Mouse (Mus musculus) hindbrain, embryonic 14.5 days (tissue): ENCODE results near the gene Zbtb38. TPM values are rescaled to one million over a fixed set of nuclear protein-coding genes. Genes with fewer than 3 reads are reported as not detected.
A peak's percentile ranks its signal among the peaks of the same experiment; 100 is the strongest.

Experiments
- ATAC-seq: fragments of 200-750 bp; cut with Nextera tagmentation; 2 replicates; pipeline ENCODE4 v1.8.0; 2017; ENCODE audit warnings: moderate number of reproducible peaks, mild to moderate bottlenecking, moderate TSS enrichment, moderate library complexity; ENCODE audit not compliant: low FRiP score
- DNase-seq: peaks from one replicate; pipeline ENCODE4 v3.0.0-alpha.2; 2015; ENCODE audit warnings: low spot score
- H3K27ac ChIP-seq: fragments of 300-500 bp; sonication (generic); 2 replicates; pipeline ENCODE4 v1.5.1; 2014; ENCODE audit warnings: mild to moderate bottlenecking, moderate library complexity
- H3K27me3 ChIP-seq: fragments of 300-500 bp; sonication (generic); 2 replicates; pipeline ENCODE4 v1.6.1; 2014; ENCODE audit warnings: mild to moderate bottlenecking, low read length, mixed read lengths; ENCODE audit not compliant: control insufficient read depth, insufficient read depth
- H3K36me3 ChIP-seq: fragments of 300-500 bp; sonication (generic); replicated peaks from 2 replicates; pipeline ENCODE4 v1.6.1; 2014; ENCODE audit not compliant: control insufficient read depth, insufficient read depth
- H3K4me1 ChIP-seq: fragments of 300-500 bp; sonication (generic); replicated peaks from 2 replicates; pipeline ENCODE4 v1.6.1; 2014; ENCODE audit warnings: antibody characterized with exemption, low read length, mixed read lengths; ENCODE audit not compliant: control insufficient read depth, insufficient read depth
- H3K4me2 ChIP-seq: fragments of 300-500 bp; sonication (generic); replicated peaks from 2 replicates; pipeline ENCODE4 v1.6.1; 2014; ENCODE audit warnings: mild to moderate bottlenecking, moderate library complexity
- H3K4me3 ChIP-seq: fragments of 300-500 bp; sonication (generic); replicated peaks from 2 replicates; pipeline ENCODE4 v1.5.1; 2014; ENCODE audit warnings: mild to moderate bottlenecking, low read length
- H3K9ac ChIP-seq: fragments of 300-500 bp; sonication (generic); 2 replicates; pipeline ENCODE4 v1.6.1; 2014
- H3K9me3 ChIP-seq: fragments of 300-500 bp; sonication (generic); 2 replicates; pipeline ENCODE4 v1.6.1; 2016; ENCODE audit warnings: low read length; ENCODE audit not compliant: control insufficient read depth
- WGBS: fragments of 180-500 bp; shearing (Covaris S2); extraction: QIAGEN DNeasy Blood & Tissue Kit; methylation state at CpG from one replicate; pipeline ENCODE4 v1.1.7; 2014; 5-methylcytosine and 5-hydroxymethylcytosine counted together
- polyA plus RNA-seq: library from polyadenylated mRNA; unstranded; fragments of >200 nt; fragmentation: Nextera tagmentation; extraction: Ambion mirVana; gene quantifications from 2 replicates; pipeline ENCODE4 v1.2.1, GENCODE M21; 2014

Zbtb38 gene
- polyA plus RNA-seq, 1 experiment from 2014 or later, result 52.2 TPM

DNA sequence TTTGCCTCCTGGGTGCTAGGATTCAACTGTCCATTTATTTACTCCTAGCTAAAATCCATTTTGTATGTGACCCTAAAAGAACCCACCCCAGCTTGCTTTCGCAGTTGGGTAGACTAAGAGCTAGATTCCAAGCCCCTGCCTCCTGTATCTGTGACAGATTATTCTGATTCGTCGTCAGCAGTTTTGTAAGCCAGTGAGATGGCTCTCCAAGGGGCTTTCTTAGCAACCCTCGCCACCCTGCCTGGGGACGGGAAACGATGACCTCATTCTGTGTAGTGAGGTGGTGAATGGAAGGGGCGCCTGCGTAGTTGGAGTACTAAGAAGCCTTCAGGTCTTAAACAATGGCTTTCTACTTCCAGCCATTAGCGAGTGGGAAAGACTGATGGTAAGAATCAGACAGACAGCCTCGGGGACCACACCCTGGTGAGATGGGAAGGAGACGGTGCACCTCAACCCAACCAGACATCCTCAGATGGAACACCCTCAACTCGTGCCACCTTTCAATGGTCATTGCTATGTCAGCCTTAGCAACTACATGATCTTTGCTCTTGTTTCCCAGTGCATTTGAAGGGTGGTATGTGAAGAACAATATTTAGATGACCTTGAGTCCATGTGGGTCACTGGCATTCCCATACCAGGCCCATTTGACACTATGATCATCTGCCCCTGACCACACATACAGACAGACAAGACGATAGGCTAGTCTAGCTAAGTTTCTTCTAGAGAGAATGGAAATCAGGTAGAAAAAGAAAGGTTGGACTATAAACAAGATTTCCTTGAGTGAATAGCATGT, 13.9 kb downstream of the Zbtb38 start:
- DNase-seq (no peak), ATAC-seq (no peak)
- Histone ChIP-seq H3K27me3 (no peaks in the 10 kb centered on the region), H3K4me3 (no peak overlapping the region), H3K27ac (no peak overlapping the region), H3K9ac (no peak overlapping the region), H3K4me1 (peaks cover 28% of the 10 kb centered on the region), H3K36me3 (no peaks in the 10 kb centered on the region), H3K9me3 (no peaks in the 10 kb centered on the region), H3K4me2 (no peak overlapping the region)
- WGBS, result 84% methylated on average over 13 of the region's 13 CpGs

DNA sequence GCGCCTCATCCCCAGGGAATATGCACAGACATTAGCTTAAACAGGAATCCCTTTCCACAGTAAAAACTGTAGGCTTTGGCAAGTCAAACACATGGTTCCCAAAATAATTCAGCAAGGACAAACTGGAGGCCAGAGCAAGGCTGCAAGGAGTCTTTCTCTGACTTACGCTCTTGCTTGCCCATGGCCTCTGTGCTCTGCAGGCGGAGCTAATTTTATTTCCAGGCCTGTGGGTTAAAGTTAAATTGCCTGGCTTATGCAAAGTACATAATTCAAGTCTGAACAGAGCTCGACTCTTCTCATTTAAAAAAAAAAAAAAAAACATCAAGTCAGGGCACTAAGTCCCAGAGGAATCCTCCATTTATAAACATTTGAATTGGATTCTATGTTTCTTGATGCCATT, 16.7 kb downstream of the Zbtb38 start:
- H3K27ac ChIP-seq, result 0 out of 2 replicates have a peak overlapping the region, but pooled peaks have one; percentile 54
- ATAC-seq (no peak), DNase-seq (no peak)

DNA sequence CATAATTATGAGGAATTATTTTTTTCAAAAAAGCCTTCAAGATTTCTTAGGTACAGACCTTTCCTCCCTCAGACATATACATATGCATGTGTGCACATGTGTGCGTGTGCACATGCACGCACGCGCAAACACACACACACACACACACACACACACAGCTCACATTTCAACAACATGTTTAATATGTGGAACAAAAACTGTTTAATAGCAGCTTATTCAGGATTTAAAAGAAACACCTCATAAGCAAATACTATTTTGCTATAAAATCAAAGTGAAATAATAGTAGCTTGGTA, 19.3 kb downstream of the Zbtb38 start:
- no peaks in the 10 kb centered on the region for H3K9me3 ChIP-seq
- H3K4me3 ChIP-seq, result peak overlapping the region; percentile 36
- peaks cover 26% of the 10 kb centered on the region for H3K4me1 ChIP-seq
- no peak for DNase-seq
- peak overlapping the region; percentile 88 for H3K9ac ChIP-seq
- WGBS, result 78% methylated on average over 4 of the region's 4 CpGs
- no peaks in the 10 kb centered on the region for H3K36me3 ChIP-seq
- H3K27ac ChIP-seq, result peak overlapping the region; percentile 98
- H3K4me2 ChIP-seq, result peak overlapping the region; percentile 50
- no peak for ATAC-seq
- no peaks in the 10 kb centered on the region for H3K27me3 ChIP-seq

More for the DNA sequence above, 16.7 kb downstream of the Zbtb38 start:
- no peak overlapping the region for H3K9ac ChIP-seq
- no peak overlapping the region for H3K4me2 ChIP-seq
- WGBS, result 52% methylated on average over 4 of the region's 4 CpGs
- H3K36me3 ChIP-seq, result no peaks in the 10 kb centered on the region
- no peaks in the 10 kb centered on the region for H3K9me3 ChIP-seq
- no peak overlapping the region for H3K4me3 ChIP-seq
- no peaks in the 10 kb centered on the region for H3K27me3 ChIP-seq
- peaks cover 25% of the 10 kb centered on the region for H3K4me1 ChIP-seq

DNA sequence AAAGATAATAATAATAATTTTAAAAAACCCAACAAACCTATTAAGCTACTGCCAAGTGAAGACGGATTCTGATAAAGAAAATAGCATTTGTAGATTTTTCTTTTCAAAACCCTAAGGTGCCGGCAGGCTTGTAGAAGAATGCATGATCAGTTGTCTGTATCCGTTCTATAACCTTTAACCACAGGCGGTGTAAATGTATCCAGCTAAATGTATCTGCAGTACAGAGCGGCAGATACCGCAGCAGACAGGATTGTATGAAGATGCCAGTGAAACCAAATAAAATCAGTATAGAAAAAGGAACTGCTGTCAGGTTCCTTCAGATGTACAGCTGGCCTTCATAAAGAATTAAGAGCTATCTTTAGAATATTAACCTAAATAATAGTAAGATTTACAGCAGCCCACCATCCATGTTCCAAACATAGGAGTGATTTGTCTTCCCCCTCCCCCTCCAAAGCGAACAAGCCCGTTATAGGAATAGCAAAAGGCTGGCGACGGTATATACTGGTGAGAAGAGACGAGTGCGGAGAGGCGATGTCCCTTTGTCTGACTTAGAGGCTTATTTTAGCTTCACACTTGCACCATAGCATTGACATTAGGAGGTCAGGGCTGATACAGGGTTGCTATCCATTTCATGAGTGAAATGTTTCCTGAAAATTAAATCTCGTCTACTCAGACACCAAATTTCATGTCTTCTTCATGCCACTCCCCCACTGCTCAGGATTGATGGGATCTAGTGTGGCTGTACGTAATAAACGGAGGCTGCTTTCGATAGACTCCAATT, 19.8 kb downstream of the Zbtb38 start:
- H3K9me3 ChIP-seq, result no peaks in the 10 kb centered on the region
- H3K4me2 ChIP-seq, result peak overlapping the region; percentile 50
- H3K36me3 ChIP-seq, result no peaks in the 10 kb centered on the region
- H3K4me3 ChIP-seq, result peak overlapping the region; percentile 36
- DNase-seq (peak; percentile 72), ATAC-seq (peak; percentile 29; the same call in 1 of the 2 replicates)
- H3K9ac ChIP-seq, result peak overlapping the region; percentile 88
- H3K27ac ChIP-seq, result peak overlapping the region; percentile 98
- H3K27me3 ChIP-seq, result no peaks in the 10 kb centered on the region
- WGBS, result 53% methylated on average over 17 of the region's 17 CpGs
- peaks cover 29% of the 10 kb centered on the region for H3K4me1 ChIP-seq

DNA sequence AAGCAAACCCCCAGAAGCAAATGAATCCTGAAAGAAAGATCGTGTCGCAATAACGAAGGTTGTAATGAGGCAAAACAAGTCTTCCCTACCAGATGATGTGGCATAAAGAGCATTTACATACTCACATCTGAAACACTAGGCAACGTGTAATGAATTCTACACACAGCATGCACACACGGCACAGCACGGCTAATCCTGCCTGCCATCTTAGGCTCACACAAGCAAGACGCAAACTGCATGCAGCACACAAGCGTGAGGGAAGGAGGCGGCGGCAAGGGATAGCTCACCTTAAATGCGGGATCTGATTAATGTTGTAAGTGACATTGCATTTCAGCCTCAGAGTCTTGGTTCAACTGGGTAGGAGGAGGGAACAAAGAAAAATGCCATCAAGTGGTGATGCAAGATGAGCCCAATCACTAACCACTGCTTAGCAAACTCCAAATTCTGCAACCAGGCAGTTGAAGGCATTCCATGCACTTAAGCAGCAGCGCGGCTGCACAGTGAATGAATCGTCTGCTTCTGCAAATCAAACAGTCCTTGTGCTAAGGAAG, 20.6 kb downstream of the Zbtb38 start:
- peak overlapping the region; percentile 98 for H3K27ac ChIP-seq
- DNase-seq, result peak; percentile 79
- no peaks in the 10 kb centered on the region for H3K27me3 ChIP-seq
- H3K9ac ChIP-seq, result peak overlapping the region; percentile 88
- H3K4me1 ChIP-seq, result peaks cover 37% of the 10 kb centered on the region
- H3K9me3 ChIP-seq, result no peaks in the 10 kb centered on the region
- H3K36me3 ChIP-seq, result no peaks in the 10 kb centered on the region
- peak overlapping the region; percentile 36 for H3K4me3 ChIP-seq
- peak; percentile 85 for ATAC-seq
- WGBS, result 24% methylated on average over 14 of the region's 14 CpGs
- peak overlapping the region; percentile 50 for H3K4me2 ChIP-seq

DNA sequence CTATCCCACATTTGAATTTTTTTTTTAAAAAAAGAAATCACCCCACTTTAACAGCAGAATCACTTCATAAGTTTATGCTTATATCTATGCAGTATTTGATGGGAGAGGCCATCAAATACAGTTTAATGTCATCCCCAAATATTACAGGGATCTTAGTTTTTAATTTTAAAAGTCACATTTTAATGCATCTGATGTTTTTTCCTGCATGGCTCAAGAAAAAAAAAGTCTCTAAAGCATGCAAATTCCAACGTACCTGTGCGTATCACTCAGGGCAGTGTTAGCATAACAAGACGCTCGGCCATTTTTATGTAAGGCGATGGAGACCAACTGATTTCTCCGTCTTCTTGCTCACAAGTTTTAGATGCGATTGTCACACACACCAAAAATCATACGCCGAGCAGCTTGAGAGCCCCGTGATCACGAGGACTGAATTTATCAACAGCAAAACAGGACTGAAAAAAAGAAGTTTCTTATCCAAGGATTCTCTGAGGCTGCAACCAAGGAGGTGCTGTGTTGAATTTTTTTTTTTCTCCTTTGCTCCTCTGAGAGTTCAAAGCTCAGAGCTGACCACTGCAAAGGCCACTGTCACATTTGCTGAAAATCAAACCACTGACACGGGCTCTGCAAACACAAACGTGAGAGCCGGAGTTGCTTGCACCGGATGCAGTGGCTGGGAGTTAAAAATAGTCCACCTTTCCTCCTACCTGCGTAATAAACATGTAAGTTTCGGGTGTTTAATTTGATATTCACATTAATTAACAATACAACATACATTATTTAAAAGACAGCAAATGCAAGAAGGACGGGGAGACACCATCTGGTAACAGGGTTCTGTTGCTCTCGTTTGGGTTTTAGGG, 21.4 kb downstream of the Zbtb38 start:
- H3K9ac ChIP-seq, result peak overlapping the region; percentile 88
- H3K9me3 ChIP-seq, result no peaks in the 10 kb centered on the region
- H3K4me2 ChIP-seq, result peak overlapping the region; percentile 50
- WGBS, result 58% methylated on average over 19 of the region's 19 CpGs
- ATAC-seq (no peak), DNase-seq (peak; percentile 39)
- no peaks in the 10 kb centered on the region for H3K36me3 ChIP-seq
- peak overlapping the region; percentile 98 for H3K27ac ChIP-seq
- no peaks in the 10 kb centered on the region for H3K27me3 ChIP-seq
- peak overlapping the region; percentile 36 for H3K4me3 ChIP-seq
- peaks cover 45% of the 10 kb centered on the region for H3K4me1 ChIP-seq

DNA sequence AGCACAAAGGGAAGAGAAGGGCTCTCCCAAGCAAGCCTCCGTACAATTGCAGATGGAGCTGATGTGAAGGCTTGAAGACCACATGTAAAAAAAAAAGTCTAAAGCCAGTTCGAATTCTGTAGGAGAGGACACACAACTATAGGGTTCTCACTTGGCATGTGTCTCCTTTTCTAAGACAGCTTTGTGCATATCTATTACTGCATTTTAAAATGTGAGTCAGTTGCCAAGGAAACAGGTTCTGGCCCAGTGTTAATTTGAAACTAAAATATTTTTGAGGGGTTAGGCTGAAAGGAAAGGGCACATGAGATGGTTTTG, 22.4 kb downstream of the Zbtb38 start:
- peak overlapping the region; percentile 36 for H3K4me3 ChIP-seq
- WGBS, result 69% methylated on average over 2 of the region's 2 CpGs
- H3K9me3 ChIP-seq, result no peaks in the 10 kb centered on the region
- H3K9ac ChIP-seq, result peak overlapping the region; percentile 88
- no peaks in the 10 kb centered on the region for H3K36me3 ChIP-seq
- peak overlapping the region; percentile 98 for H3K27ac ChIP-seq
- peaks cover 48% of the 10 kb centered on the region for H3K4me1 ChIP-seq
- H3K27me3 ChIP-seq, result no peaks in the 10 kb centered on the region
- DNase-seq (no peak), ATAC-seq (no peak)
- H3K4me2 ChIP-seq, result peak overlapping the region; percentile 50

DNA sequence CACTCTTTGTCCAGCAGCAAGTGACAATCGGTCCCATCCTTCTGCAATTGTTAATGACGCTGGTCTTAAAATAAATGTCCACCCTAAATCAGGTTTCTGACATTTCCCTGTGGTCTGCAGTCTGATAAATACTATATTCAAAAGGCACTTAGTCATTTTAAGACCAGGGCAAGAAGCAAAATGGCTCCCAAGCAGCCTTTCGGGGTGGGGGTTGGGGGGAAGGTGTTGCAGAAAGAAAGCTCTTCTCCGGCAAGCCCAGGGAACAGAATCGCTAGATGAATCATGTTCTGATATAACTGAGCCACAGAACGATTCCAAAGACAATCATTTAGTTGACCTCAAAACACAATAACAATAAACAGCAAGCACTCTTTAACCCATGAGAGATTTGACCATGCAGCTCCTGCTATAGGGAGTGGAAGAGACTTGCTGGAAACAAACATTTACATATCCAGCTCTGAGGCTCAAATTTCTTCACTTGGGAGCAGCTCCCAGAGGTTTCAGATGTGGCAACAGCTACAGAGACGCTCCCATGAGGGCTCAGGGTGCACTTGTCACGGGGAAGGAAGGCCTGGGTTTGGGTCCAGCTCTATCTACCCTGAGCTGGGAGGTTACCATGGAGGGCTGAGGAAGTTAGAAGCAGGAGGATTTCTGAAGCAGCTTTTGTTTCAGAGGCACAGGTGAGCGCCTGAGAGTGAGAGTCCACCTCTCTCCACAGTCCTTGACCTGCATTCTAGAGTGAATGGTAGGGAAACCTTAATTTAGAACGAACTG, 22.9 kb downstream of the Zbtb38 start:
- H3K9me3 ChIP-seq, result no peaks in the 10 kb centered on the region
- 61% methylated on average over 10 of the region's 10 CpGs for WGBS
- H3K36me3 ChIP-seq, result no peaks in the 10 kb centered on the region
- H3K4me3 ChIP-seq, result peak overlapping the region; percentile 36
- peak overlapping the region; percentile 50 for H3K4me2 ChIP-seq
- no peaks in the 10 kb centered on the region for H3K27me3 ChIP-seq
- H3K9ac ChIP-seq, result peak overlapping the region; percentile 88
- DNase-seq, result peak; percentile 45
- peaks cover 48% of the 10 kb centered on the region for H3K4me1 ChIP-seq
- H3K27ac ChIP-seq, result peak overlapping the region; percentile 98
- no peak for ATAC-seq
